ENCODE assay signal across 11 mouse cellular contexts in the genomic region with DNA sequence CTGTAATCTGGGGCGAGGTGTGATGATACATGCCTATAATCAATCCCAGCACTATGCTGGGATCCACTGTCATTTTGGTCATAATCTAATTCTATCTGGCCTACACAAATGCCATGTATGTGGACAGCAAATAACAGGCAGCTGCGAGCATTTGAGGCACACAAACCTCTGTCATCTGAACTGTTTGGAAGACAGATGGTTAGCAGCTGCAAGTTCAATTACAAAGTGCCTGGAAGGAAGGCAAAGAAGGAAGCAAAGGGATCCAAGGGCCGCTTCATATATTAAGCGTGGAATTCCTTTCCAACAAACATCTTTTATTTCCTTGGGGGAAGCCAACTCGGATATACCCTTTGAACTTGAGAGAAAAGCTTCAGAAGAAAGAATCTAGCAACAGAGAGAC. TPM values are rescaled to one million over a fixed set of nuclear protein-coding genes. Genes with fewer than 3 reads are reported as not detected.
DNase-seq lines count a peak whose midpoint lies in the region; ATAC-seq and TF ChIP-seq lines count a peak whose summit lies in the region.
"Had no signal": no experiment of that assay in that cellular context is flagged by ENCODE, and none has a peak within 500 bp of the region (broad histone marks: within the 10 kb centered on the region; RNA-seq: fewer than 3 reads in every experiment).

No protein-coding gene starts in this region.

- peaks cover 20% of the 10 kb centered on the region for H3K4me1 ChIP-seq in heart, embryonic 16.5 days (ENCODE audit: control insufficient read depth, insufficient read depth, low read length)
- peaks cover 27% of the 10 kb centered on the region for H3K4me1 ChIP-seq in neural tube, embryonic 15.5 days
- H3K4me1 ChIP-seq in stomach, postnatal 0 days (replicated peaks; ENCODE audit: control insufficient read depth, insufficient read depth), result no peaks in the 10 kb centered on the region

- H3K4me3 ChIP-seq in heart, embryonic 16.5 days (ENCODE audit: low read length), result no peak overlapping the region
- no peak overlapping the region for H3K4me3 ChIP-seq in neural tube, embryonic 15.5 days (replicated peaks)
- H3K4me3 ChIP-seq in stomach, postnatal 0 days (ENCODE audit: low read depth, low read length), result no peak overlapping the region

- no peak overlapping the region for H3K4me2 ChIP-seq in heart, embryonic 16.5 days (ENCODE audit: low read depth, low read length)
- no peak overlapping the region for H3K4me2 ChIP-seq in neural tube, embryonic 15.5 days
- H3K4me2 ChIP-seq in stomach, postnatal 0 days (replicated peaks; ENCODE audit: low read depth), result no peak overlapping the region

- WGBS in heart, embryonic 16.5 days, result 67% methylated on average over 5 of the region's 5 CpGs
- WGBS in neural tube, embryonic 15.5 days, result 30% methylated on average over 5 of the region's 5 CpGs
- 40% methylated on average over 5 of the region's 5 CpGs for WGBS in stomach, postnatal 0 days

- H3K9me3 ChIP-seq in heart, embryonic 16.5 days (replicated peaks; ENCODE audit: control insufficient read depth, low read length), result no peaks in the 10 kb centered on the region
- no peaks in the 10 kb centered on the region for H3K9me3 ChIP-seq in neural tube, embryonic 15.5 days (replicated peaks)
- H3K9me3 ChIP-seq in stomach, postnatal 0 days (ENCODE audit: control insufficient read depth, low read length), result no peaks in the 10 kb centered on the region

- H3K36me3 ChIP-seq in heart, embryonic 16.5 days (ENCODE audit: control insufficient read depth, insufficient read depth), result no peaks in the 10 kb centered on the region
- no peaks in the 10 kb centered on the region for H3K36me3 ChIP-seq in neural tube, embryonic 15.5 days
- no peaks in the 10 kb centered on the region for H3K36me3 ChIP-seq in stomach, postnatal 0 days (ENCODE audit: control insufficient read depth, insufficient read depth, low read length)

- no peak for ATAC-seq in heart, embryonic 16.5 days (replicated peaks; ENCODE audit: extremely low read depth, insufficient read depth, low FRiP score)
- no peak for ATAC-seq in neural tube, embryonic 15.5 days (ENCODE audit: low FRiP score)
- no peak; the same call in 1 of the 2 replicates for ATAC-seq in stomach, postnatal 0 days (ENCODE audit: low FRiP score, low TSS enrichment)
- no peak for ATAC-seq in erythroid progenitor cell, adult 5-6 weeks (replicated peaks; ENCODE audit: low FRiP score, poor library complexity, severe bottlenecking)
- ATAC-seq: forebrain, embryonic 14.5 days; midbrain, embryonic 16.5 days had no signal

- H3K9ac ChIP-seq in heart, embryonic 16.5 days (ENCODE audit: low read length), result no peak overlapping the region
- no peak overlapping the region for H3K9ac ChIP-seq in neural tube, embryonic 15.5 days (replicated peaks)
- no peak overlapping the region for H3K9ac ChIP-seq in stomach, postnatal 0 days (ENCODE audit: low read length)

- no peak for TF ChIP-seq CTCF in stomach, postnatal 0 days (IDR thresholded peaks at IDR 0.05; ENCODE audit: low read depth)

- DNase-seq in heart, adult 8-10 months (ENCODE audit: low spot score), result no peak
- peak; percentile 37 for DNase-seq in neural tube, embryonic 10.5 days (ENCODE audit: extremely low spot score, low spot score)
- DNase-seq in kidney, postnatal 4 days, result peak; percentile 37 to 53
- no peak for DNase-seq in stomach, postnatal 0 days (ENCODE audit: low spot score)
- no peak for DNase-seq in spleen, postnatal 36 days (ENCODE audit: low spot score in 2 of 2)
- DNase-seq: left cerebral cortex, postnatal 4 days had no signal

- H3K27ac ChIP-seq in heart, embryonic 16.5 days (ENCODE audit: low read length), result peak overlapping the region; percentile 47
- no peak overlapping the region; the same call in 1 of the 2 replicates for H3K27ac ChIP-seq in neural tube, embryonic 15.5 days (replicated peaks)
- peak overlapping the region; percentile 19 for H3K27ac ChIP-seq in stomach, postnatal 0 days (replicated peaks)

- no peaks in the 10 kb centered on the region for H3K27me3 ChIP-seq in heart, embryonic 16.5 days (ENCODE audit: control insufficient read depth, insufficient read depth, low read length)
- no peaks in the 10 kb centered on the region for H3K27me3 ChIP-seq in neural tube, embryonic 15.5 days (replicated peaks)
- no peaks in the 10 kb centered on the region for H3K27me3 ChIP-seq in stomach, postnatal 0 days (ENCODE audit: control insufficient read depth, insufficient read depth, low read length)

- no peak for TF ChIP-seq EP300 in stomach, postnatal 0 days (optimal IDR thresholded peaks at IDR 0.05)

RNA-seq across cellular contexts. Expression of a gene that starts 1.3 kb away (rescaled TPM):
- polyA plus RNA-seq in heart, embryonic 16.5 days (2015; fragmentation: Nextera tagmentation; extraction: Ambion mirVana), result 2.1 and 3.4 TPM in 2 replicates
- total RNA-seq in heart, adult 8-10 months (2022), result 1 to 10 TPM; 2.8 to 3.7 (median 3.2) TPM
- polyA plus RNA-seq in neural tube, embryonic 15.5 days (2015; fragmentation: Nextera tagmentation; extraction: Ambion mirVana), result 2.3 and 3.2 TPM in 2 replicates
- 2.0 and 2.2 TPM in 2 replicates for polyA plus RNA-seq in stomach, postnatal 0 days (2015; fragmentation: Nextera tagmentation; extraction: Ambion mirVana)
- total RNA-seq in erythroid progenitor cell, adult 5-6 weeks (2015; ENCODE audit: low replicate concordance), result not detected in 2 replicates
- 0.15 TPM in 1 of 2 replicates, not detected in the other for total RNA-seq in erythroid progenitor cell, adult 5-6 weeks (2017; ENCODE audit: low replicate concordance)

RNA-seq across cellular contexts. Expression of a gene that starts 19.8 kb away (rescaled TPM):
- polyA plus RNA-seq in heart, embryonic 16.5 days (2015; fragmentation: Nextera tagmentation; extraction: Ambion mirVana), result 86.8 and 98.1 TPM in 2 replicates
- total RNA-seq in heart, adult 8-10 months (2022), result 10 to 100 TPM; 46.1 to 51.3 (median 48.7) TPM
- polyA plus RNA-seq in neural tube, embryonic 15.5 days (2015; fragmentation: Nextera tagmentation; extraction: Ambion mirVana), result 71.0 and 80.1 TPM in 2 replicates
- polyA plus RNA-seq in stomach, postnatal 0 days (2015; fragmentation: Nextera tagmentation; extraction: Ambion mirVana), result 84.1 and 85.0 TPM in 2 replicates
- total RNA-seq in erythroid progenitor cell, adult 5-6 weeks (2015; ENCODE audit: low replicate concordance), result 10.1 and 23.1 TPM in 2 replicates
- total RNA-seq in erythroid progenitor cell, adult 5-6 weeks (2017; ENCODE audit: low replicate concordance), result 10.1 and 23.3 TPM in 2 replicates

RNA-seq across cellular contexts. Expression of a gene that starts 47.7 kb away (rescaled TPM):
- polyA plus RNA-seq in heart, embryonic 16.5 days (2015; fragmentation: Nextera tagmentation; extraction: Ambion mirVana), result 101 and 110 TPM in 2 replicates
- total RNA-seq in heart, adult 8-10 months (2022), result 10 to 100 TPM in 3 of 4 experiments, 1 to 10 TPM in 1; 9.3 to 12.9 (median 11.0) TPM
- polyA plus RNA-seq in neural tube, embryonic 15.5 days (2015; fragmentation: Nextera tagmentation; extraction: Ambion mirVana), result 65.7 and 96.3 TPM in 2 replicates
- polyA plus RNA-seq in stomach, postnatal 0 days (2015; fragmentation: Nextera tagmentation; extraction: Ambion mirVana), result 81.1 and 85.7 TPM in 2 replicates
- total RNA-seq in erythroid progenitor cell, adult 5-6 weeks (2015; ENCODE audit: low replicate concordance), result 185 and 187 TPM in 2 replicates
- total RNA-seq in erythroid progenitor cell, adult 5-6 weeks (2017; ENCODE audit: low replicate concordance), result 132 and 168 TPM in 2 replicates

RNA-seq across cellular contexts. Expression of a gene that starts 54.6 kb away (rescaled TPM):
- 30.5 TPM in 2 replicates for polyA plus RNA-seq in heart, embryonic 16.5 days (2015; fragmentation: Nextera tagmentation; extraction: Ambion mirVana)
- 10 to 100 TPM; 19.0 to 28.0 (median 23.1) TPM for total RNA-seq in heart, adult 8-10 months (2022)
- 34.9 and 37.1 TPM in 2 replicates for polyA plus RNA-seq in neural tube, embryonic 15.5 days (2015; fragmentation: Nextera tagmentation; extraction: Ambion mirVana)
- polyA plus RNA-seq in stomach, postnatal 0 days (2015; fragmentation: Nextera tagmentation; extraction: Ambion mirVana), result 31.8 and 34.4 TPM in 2 replicates
- total RNA-seq in erythroid progenitor cell, adult 5-6 weeks (2015; ENCODE audit: low replicate concordance), result 7.9 and 20.5 TPM in 2 replicates
- 10.8 and 15.1 TPM in 2 replicates for total RNA-seq in erythroid progenitor cell, adult 5-6 weeks (2017; ENCODE audit: low replicate concordance)

Comparison
In these comparisons a context has a peak if more than half of its experiments do, and no peak if none do; other contexts are left out.
1. DNase-seq: peak in neural tube, embryonic 10.5 days (single experiment) and kidney, postnatal 4 days (2 of 2); none in heart, adult 8-10 months (single experiment), stomach, postnatal 0 days (single experiment) and spleen, postnatal 36 days (0 of 2).